Mouse (Mus musculus): ENCODE results near the gene Ppp1r13b. TPM values are rescaled to one million over a fixed set of nuclear protein-coding genes. Genes with fewer than 3 reads are reported as not detected.
"Not testable (repeated sequence)": the region's sequence is repeated elsewhere in the genome, so short reads cannot be mapped to it uniquely, and the experiment has no call there.

The Ppp1r13b gene
- total and polyA plus RNA-seq, 3 experiments: 19.7 to 41.7 (median 28.1) TPM

DNA sequence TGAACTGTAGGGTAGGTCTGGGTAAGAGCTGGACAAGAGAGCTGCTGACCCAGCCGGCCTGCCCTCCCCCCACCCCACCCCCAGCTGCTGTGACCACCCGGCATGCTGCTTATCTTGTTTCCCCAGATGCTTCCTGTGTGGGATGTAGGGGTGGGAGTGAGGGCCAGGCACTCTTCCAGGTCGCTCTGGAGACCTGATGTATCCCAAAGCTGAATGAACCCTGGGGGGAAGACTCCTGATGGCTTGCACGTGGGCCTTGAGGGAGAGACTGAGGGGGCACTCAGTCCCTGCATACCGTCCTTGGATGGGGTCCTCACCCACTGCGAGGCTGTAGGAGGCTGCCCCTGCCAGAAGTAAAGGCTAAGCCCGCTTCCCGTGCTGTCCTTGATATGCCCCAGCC is 37.2 kb upstream of the Ppp1r13b start:
- DNase-seq (ENCODE audit: low spot score) (peak; percentile 85), ATAC-seq (ENCODE audit: extremely low read depth, insufficient number of reproducible peaks, low FRiP score, poor library complexity, severe bottlenecking) (peak; percentile 35)

DNA sequence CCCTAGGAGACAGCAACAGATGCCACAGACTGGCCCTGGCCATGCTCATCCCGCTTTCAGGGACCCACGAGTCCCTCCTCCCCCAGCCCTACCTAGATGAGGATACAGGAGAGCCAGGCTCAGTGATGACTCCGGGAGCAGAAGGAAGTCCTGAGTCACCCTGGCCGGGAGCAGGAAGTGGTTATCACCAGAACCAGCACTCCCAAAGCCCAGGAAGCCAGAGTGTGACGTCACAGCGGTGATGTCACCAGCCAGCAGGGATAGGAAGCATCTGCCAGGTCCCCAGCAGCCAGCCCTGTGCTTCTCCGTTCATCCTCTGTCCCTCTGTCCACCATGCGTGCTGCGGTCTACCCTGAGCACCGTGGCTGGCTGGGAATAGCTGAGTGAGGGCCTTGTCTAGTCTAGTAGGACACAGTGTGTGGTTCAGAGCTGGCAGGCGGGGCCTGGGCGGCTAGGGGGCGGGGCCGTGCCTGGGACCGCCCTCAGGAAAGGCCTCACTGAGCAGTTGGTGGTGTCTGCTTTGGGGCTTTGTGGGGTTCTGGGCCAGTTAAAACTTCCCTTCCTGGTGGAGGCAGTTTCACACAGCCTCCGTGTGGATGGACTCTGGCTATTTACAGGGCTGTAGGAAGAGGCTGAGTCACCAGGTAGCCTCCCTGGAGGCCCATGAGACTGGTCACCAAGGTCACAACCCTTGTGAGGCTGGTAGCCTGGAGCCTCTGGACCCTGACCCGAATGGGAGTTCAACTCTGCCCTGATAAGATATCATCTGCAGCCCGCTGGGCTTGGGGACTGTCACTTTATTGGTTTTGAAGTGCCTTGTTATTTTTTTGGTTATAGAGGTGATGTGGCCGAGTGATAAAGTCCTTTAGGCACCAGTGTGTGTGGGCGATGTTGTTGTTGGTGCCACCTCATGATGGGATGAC is 36.4 kb upstream of the Ppp1r13b start:
- ATAC-seq (ENCODE audit: extremely low read depth, insufficient number of reproducible peaks, low FRiP score, poor library complexity, severe bottlenecking) (peak; percentile 47), DNase-seq (ENCODE audit: low spot score) (peak; percentile 73)
- peak overlapping the region; percentile 72 for H3K4me3 ChIP-seq (ENCODE audit: low read depth, low read length)
- not testable (repeated sequence) for H3K9me3 ChIP-seq (replicated peaks); H3K27me3 ChIP-seq (ENCODE audit: insufficient read depth, low read length)
- H3K4me1 ChIP-seq (ENCODE audit: insufficient read depth, low read depth, low read length): peaks cover 71% of the 10 kb centered on the region
- peaks cover 31% of the 10 kb centered on the region for H3K36me3 ChIP-seq (replicated peaks)

More for the DNA sequence above, 37.2 kb upstream of the Ppp1r13b start:
- TF ChIP-seq CTCF (IDR thresholded peaks at IDR 0.05; ENCODE audit: low read depth, low read length) (no peak), TAL1 (conservative IDR thresholded peaks at IDR 0.05; ENCODE audit: low read depth, low read length) (peak; percentile 86), POLR2AphosphoS5 (IDR thresholded peaks at IDR 0.05; ENCODE audit: insufficient replicate concordance, low read depth, low read length) (no peak; the same call in 1 of the 2 replicates), GATA2 (IDR thresholded peaks at IDR 0.05; ENCODE audit: borderline replicate concordance, low read depth, low read length) (no peak)
- H3K4me3 ChIP-seq (ENCODE audit: low read depth, low read length): peak overlapping the region; percentile 72; the same call in 1 of the 2 replicates
- H3K4me1 ChIP-seq (ENCODE audit: insufficient read depth, low read depth, low read length): peaks cover 64% of the 10 kb centered on the region
- peaks cover 31% of the 10 kb centered on the region for H3K36me3 ChIP-seq (replicated peaks)
- H3K9me3 ChIP-seq (replicated peaks): no peaks in the 10 kb centered on the region
- peaks cover 7% of the 10 kb centered on the region; the same call in 1 of the 2 replicates for H3K27me3 ChIP-seq (ENCODE audit: insufficient read depth, low read length)

DNA sequence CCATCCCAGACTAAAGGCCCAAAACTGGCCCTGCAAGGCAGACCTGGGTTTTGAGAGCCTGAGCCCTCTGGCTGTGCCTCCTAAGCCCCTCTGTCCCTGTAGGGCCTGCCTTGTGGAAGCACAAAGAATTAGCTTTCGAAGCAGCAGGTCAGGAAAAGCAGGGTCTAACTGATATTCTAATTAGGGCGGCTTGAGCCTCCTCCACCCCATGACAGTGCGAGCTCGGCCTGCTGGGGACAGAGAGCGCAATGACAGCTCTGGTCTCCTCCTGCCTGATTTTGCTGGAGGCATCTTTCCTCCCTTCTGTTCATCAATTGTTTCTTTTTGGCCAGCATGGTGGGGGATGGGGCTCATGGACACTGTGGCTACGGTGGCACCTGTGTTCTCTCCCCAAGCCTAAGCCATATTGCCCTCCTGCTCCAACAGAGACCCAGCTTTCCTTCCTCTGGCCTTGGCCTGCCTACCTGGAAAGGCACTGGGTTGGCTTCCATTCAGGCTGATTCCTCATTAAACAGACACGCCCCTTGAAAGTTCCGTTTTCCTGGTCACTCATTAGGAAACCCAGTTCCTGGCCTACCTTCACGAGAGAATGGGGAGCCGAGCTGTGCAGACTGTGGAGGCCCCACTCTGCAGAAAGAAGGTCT is 35.6 kb upstream of the Ppp1r13b start:
- no peak for DNase-seq (ENCODE audit: low spot score)
- H3K27me3 ChIP-seq (ENCODE audit: insufficient read depth, low read length): no peaks in the 10 kb centered on the region
- no peak for ATAC-seq (ENCODE audit: extremely low read depth, insufficient number of reproducible peaks, low FRiP score, poor library complexity, severe bottlenecking)
- H3K4me1 ChIP-seq (ENCODE audit: insufficient read depth, low read depth, low read length): peaks cover 77% of the 10 kb centered on the region
- TF ChIP-seq GATA1 (IDR thresholded peaks at IDR 0.05; ENCODE audit: borderline replicate concordance, low read length) (no peak), POLR2AphosphoS5 (IDR thresholded peaks at IDR 0.05; ENCODE audit: insufficient replicate concordance, low read depth, low read length) (peak; percentile 61; the same call in 1 of the 2 replicates)
- H3K9me3 ChIP-seq (replicated peaks): no peaks in the 10 kb centered on the region
- H3K36me3 ChIP-seq (replicated peaks): peaks cover 31% of the 10 kb centered on the region
- H3K4me3 ChIP-seq (ENCODE audit: low read depth, low read length): peak overlapping the region; percentile 72

DNA sequence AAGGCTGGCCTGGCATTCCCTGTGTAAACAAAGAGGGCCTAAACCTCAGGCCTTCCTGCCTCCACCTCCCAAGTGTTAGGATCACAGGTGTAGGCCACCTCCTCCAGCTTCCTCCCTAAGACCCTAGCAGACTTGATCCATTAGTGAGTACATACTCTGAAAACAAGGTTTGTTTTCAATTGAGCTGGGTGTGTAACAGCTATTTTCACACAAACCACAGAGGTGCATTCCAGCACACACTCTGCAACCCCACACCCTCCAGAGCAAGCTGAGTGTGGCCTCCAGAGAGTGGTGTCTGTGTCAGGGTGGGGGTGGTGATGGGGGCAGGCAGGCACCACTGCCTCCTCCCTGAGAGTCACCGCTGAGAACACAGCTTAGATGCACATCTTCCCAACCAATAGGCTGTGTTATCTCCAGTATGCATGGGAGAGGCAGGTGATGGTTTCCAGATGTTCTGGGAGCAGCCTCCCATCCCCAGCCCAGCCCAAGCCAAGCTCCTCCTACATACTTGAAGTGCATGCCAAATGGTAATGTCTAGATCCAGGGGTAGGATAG is 30.8 kb upstream of the Ppp1r13b start:
- TF ChIP-seq CTCF (IDR thresholded peaks at IDR 0.05; ENCODE audit: low read depth, low read length) (no peak), TAL1 (conservative IDR thresholded peaks at IDR 0.05; ENCODE audit: low read depth, low read length) (0 out of 2 replicates have a peak, but pooled peaks have one; percentile 13)
- Histone ChIP-seq H3K9me3 (replicated peaks) (no peaks in the 10 kb centered on the region), H3K36me3 (replicated peaks) (peaks cover 31% of the 10 kb centered on the region), H3K27me3 (ENCODE audit: insufficient read depth, low read length) (peaks cover 5% of the 10 kb centered on the region; the same call in 1 of the 2 replicates), H3K4me3 (ENCODE audit: low read depth, low read length) (peak overlapping the region; percentile 45; the same call in 1 of the 2 replicates), H3K4me1 (ENCODE audit: insufficient read depth, low read depth, low read length) (peaks cover 80% of the 10 kb centered on the region)
- DNase-seq (ENCODE audit: low spot score) (no peak), ATAC-seq (ENCODE audit: extremely low read depth, insufficient number of reproducible peaks, low FRiP score, poor library complexity, severe bottlenecking) (peak; percentile 52)

DNA sequence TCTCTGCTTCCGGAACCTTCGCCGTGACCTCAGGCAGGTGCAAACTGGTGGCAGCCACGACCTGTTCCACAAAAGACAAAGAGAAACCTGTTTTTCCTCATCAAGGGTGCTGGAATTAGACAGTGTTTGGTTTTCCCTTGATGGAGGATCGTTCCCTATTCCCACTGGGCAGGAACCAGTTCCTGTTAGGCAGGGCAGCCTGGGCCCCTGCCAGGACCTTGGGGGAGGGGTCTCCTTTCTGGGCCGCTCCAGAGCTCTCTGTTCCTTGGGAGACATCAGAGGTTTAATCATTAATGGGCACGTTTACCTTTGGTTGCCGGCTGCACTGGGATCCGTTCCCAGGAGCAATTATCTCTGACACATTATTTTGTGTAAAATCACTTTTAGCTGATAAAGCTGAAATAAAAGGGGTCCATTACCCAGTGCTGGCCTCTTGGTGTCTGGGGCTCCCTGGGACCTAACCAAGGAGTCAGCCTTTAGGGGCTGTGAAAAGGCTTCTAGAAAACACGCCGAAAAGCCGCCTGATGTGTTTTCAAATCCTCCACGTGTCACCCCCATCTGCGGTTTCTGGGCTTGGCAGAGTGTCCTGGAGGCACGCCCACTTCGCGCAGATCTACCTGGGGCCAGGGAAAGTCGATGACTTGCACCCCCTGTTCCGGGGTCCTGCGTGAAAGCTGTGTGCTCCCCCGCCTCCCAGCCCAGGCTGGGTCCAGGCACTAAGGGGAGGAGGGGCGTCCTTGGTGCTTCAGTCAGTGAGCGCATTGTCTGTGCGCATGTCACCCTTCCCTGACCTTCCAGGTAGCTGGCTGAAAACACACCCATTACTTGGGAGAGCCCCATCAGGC is 29.0 kb upstream of the Ppp1r13b start:
- Histone ChIP-seq H3K4me1 (ENCODE audit: insufficient read depth, low read depth, low read length) (peaks cover 77% of the 10 kb centered on the region), H3K4me3 (ENCODE audit: low read depth, low read length) (peak overlapping the region; percentile 56; the same call in 1 of the 2 replicates), H3K36me3 (replicated peaks) (peaks cover 17% of the 10 kb centered on the region), H3K27me3 (ENCODE audit: insufficient read depth, low read length) (peaks cover 23% of the 10 kb centered on the region), H3K9me3 (replicated peaks) (no peaks in the 10 kb centered on the region)
- DNase-seq (ENCODE audit: low spot score) (no peak), ATAC-seq (ENCODE audit: extremely low read depth, insufficient number of reproducible peaks, low FRiP score, poor library complexity, severe bottlenecking) (no peak)
- TF ChIP-seq GATA1 (IDR thresholded peaks at IDR 0.05; ENCODE audit: borderline replicate concordance, low read length) (no peak), CTCF (IDR thresholded peaks at IDR 0.05; ENCODE audit: low read depth, low read length) (no peak), POLR2AphosphoS5 (IDR thresholded peaks at IDR 0.05; ENCODE audit: insufficient replicate concordance, low read depth, low read length) (no peak), TAL1 (conservative IDR thresholded peaks at IDR 0.05; ENCODE audit: low read depth, low read length) (no peak), GATA2 (IDR thresholded peaks at IDR 0.05; ENCODE audit: borderline replicate concordance, low read depth, low read length) (no peak)

DNA sequence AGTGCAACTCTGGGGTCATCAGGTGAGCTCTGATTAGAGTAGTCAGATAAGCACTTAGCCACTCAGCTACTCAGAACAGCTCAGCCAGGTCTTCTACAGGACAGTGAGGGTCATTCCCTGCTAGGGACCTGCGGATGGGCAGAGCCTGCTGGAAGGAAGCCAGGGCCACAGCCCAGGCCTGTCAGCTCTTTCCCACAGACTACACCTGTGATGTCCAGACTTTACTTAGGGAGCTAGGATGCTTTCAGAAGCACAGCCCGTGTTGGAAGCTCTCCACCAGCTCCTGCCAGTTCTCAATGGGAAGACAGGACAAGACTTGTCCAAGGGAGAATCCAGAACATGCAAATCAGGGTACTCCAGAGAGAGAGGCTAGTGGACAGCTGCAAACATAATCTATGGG is 26.1 kb upstream of the Ppp1r13b start:
- H3K9me3 ChIP-seq (replicated peaks): no peaks in the 10 kb centered on the region
- ATAC-seq (ENCODE audit: extremely low read depth, insufficient number of reproducible peaks, low FRiP score, poor library complexity, severe bottlenecking) (no peak), DNase-seq (ENCODE audit: low spot score) (no peak)
- TF ChIP-seq POLR2AphosphoS5 (IDR thresholded peaks at IDR 0.05; ENCODE audit: insufficient replicate concordance, low read depth, low read length) (no peak), CTCF (IDR thresholded peaks at IDR 0.05; ENCODE audit: low read depth, low read length) (no peak), TAL1 (conservative IDR thresholded peaks at IDR 0.05; ENCODE audit: low read depth, low read length) (no peak), GATA2 (IDR thresholded peaks at IDR 0.05; ENCODE audit: borderline replicate concordance, low read depth, low read length) (no peak), GATA1 (IDR thresholded peaks at IDR 0.05; ENCODE audit: borderline replicate concordance, low read length) (no peak)
- H3K4me1 ChIP-seq (ENCODE audit: insufficient read depth, low read depth, low read length): peaks cover 66% of the 10 kb centered on the region
- no peaks in the 10 kb centered on the region for H3K36me3 ChIP-seq (replicated peaks)
- peaks cover 38% of the 10 kb centered on the region for H3K27me3 ChIP-seq (ENCODE audit: insufficient read depth, low read length)
- no peak overlapping the region for H3K4me3 ChIP-seq (ENCODE audit: low read depth, low read length)
